Mouse (Mus musculus) retina, adult 2 months (tissue): ENCODE data around the gene Nr2c1.

Source experiments
- DNase-seq: peaks from one replicate; pipeline ENCODE4 v3.0.0-alpha.2; 2012; ENCODE audit warnings: low read depth, low spot score

Gene Nr2c1

DNA sequence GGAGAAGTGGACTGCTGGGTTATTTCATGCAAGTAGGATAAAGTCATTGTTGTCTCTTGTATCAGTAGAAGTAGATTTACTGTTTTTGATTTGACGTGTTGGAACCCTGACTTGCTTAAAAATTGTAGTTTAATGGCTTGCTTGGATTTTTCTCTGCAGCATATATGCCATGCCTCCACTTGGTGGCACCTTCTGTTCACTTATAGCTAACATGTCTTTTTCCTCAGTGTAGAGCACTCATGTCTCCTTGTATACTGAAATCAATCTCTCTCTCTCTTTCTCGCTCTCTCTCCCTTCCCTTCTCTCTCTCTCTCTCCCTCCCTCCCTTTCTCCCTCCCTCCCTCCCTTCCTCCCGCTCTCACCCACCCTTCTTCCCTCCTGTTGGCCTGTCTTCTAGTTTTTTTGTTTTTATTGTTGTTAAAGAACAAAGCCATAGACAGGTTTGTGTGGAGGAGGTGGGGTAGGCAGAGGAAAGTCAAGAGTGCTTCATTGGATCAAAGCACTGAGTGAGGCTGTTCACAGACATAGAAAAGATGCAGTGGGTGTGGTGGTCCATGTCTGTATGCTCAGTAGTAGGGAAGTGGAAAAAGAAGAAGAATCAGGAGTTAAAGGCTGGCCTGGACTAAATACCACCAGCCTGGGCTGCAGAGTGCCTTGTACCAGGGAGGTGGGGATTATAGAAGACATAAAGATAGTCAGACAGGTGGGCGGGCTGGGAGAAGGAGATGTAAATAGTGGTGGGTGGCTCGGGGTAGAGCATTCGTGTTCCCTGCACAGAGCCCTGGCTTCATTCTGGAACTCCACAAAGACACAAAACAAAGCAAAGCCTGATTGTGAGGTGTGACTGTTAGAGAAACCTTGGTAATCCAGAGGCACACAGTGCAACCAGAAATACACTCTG lies 63.1 kb downstream of the Nr2c1 start:
- DNase-seq = no peak

DNA sequence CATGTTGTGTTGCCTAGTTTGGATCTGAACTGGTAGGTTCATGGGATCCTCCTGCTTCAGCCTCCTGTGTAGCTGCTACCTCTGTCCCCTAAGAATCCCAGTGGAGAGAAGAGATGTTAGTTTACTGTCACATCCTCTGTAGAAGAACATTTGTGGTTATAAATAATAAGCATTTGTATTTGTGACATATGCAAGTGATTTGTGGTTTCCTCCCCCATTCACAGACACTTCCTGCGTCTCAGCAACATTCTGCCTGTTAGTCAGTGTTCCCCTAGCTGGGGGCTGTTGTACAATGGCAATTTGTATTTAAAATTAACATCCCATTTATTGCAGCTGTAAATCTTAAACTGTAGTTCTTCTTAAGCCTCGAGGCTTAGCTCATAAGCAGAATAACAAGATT lies 63.9 kb downstream of the Nr2c1 start:
- DNase-seq = no peak

DNA sequence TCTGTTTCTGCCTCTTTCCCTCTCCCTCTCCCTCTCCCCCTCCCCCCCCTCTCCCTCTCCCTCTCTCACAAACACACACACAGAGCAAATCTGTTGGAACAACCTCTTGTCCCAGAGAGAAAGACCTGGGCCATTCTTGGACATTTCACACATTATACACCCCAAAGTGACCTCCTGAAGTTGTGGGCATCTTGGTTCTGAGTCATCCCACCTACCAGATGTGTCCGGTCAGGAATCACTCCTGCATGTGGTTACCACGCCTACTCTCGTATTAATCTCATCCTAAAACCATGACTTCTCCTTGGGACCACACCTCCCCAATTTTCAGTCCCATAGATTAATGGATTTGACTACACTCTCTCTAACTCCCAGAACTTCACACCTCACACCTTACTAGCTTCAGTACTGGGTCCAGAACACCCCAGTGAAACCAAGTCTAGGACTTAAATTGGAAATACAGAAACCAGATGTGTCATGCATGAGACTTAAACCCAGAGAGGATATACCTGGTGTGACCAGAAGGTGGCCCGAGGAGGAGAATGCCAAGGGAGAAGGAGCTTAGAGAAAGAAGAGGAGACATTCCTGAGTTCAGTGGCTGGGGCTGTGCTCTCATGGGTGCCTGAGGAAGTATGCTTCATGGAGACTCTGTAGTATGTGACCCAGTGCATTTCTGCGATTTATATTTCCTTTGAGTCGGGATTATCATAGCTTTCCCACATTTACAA lies 77.4 kb downstream of the Nr2c1 start:
- no peak for DNase-seq

DNA sequence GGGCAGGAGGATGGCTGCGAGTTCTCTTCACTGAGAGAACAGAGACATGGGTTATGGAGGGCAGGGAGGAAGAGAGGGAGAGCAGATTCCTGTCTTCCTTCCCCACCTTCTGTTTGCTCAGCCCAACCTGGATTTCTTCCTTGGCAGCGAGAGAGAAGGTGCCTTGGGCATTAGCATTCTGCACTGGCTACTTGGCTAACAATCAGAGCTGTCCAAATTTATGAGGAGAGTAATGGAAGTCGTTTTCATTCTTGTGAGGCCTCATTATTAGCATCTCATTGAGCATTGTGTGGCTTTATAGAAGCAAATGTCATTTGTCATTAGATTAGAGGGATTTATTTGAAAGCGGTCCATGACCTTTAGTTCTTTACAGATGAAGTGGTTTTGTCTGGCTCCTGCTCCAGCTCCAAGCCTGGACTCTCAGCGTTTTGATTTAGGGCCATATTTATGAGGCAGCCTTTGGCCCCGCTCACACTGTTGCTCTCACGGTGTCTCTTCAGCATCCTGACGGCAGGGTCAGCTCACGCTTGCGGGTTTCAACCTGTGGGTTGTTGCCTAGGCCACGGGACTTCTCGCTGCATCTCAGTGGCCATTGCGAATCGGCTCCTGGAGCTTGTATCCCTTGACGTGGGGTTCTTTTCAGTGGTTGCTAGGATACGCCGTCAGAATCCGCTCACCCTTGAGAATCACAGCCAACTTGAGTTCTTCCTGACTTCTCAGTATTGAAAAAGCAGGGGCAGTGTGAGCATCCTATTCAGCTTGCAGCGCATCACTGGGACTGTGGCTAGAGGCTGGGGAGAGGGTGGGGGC lies 82.6 kb downstream of the Nr2c1 start:
- DNase-seq = no peak

- no peak for DNase-seq
These were observed 83.2 kb downstream of the Nr2c1 start for GRCm38 (mm10) chr10:94231025-94231424.

DNA sequence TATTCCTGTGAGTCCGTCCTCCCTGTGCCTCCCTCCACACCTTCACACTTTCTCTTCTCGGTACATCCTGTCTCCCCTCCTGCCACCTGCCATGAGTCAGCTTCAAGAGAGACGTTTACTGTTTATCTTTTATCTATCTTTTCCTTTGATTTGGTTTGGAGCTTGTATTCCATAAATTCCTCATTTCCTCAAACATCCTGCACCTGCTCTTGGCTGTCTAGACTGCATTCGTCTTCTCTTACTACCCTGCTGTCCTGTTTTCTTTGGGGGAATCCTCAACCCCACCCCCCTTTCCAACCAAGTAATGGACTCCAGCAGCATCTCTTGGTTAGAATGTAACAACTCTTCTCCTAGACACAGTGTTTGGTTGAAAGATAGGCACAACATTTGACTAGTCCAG lies 87.4 kb downstream of the Nr2c1 start:
- no peak for DNase-seq

- DNase-seq = no peak
These were observed 93.5 kb downstream of the Nr2c1 start for GRCm38 (mm10) chr10:94241346-94241745.
